In the genomic region with DNA sequence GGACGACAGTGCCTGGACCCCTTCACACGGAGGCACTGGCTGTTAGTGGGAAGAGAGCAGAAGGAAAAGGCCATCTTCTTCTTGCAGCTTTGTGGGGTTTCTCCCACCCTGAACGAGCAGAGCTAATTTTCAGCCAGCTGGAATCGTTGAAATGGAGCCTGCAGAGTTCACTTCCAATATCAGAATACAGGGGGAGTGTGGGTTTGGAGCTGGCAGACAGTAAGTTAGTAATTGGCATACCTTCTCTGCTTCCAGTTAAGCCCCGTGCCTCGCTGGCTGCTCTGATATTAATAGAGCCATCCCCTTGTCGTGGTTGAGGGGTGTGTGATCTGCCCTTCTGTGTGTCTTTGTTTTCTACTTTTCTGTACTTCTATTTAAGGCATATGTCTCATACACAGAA, we compare ENCODE assay signal across 38 mouse cellular contexts. TPM values are rescaled to one million over a fixed set of nuclear protein-coding genes. Genes with fewer than 3 reads are reported as not detected.
DNase-seq lines count a peak whose midpoint lies in the region; ATAC-seq and TF ChIP-seq lines count a peak whose summit lies in the region.
"Had no signal": no experiment of that assay in that cellular context is flagged by ENCODE, and none has a peak within 500 bp of the region (broad histone marks: within the 10 kb centered on the region; RNA-seq: fewer than 3 reads in every experiment).

No protein-coding gene starts in this region.

- H3K36me3 ChIP-seq in hindbrain, postnatal 0 days (ENCODE audit: insufficient read depth, low read length) = no peaks in the 10 kb centered on the region
- H3K36me3 ChIP-seq in hindbrain, embryonic 14.5 days (replicated peaks; ENCODE audit: control insufficient read depth, insufficient read depth) = no peaks in the 10 kb centered on the region
- H3K36me3 ChIP-seq in midbrain, postnatal 0 days (ENCODE audit: insufficient read depth, low read length) = no peaks in the 10 kb centered on the region
- no peaks in the 10 kb centered on the region for H3K36me3 ChIP-seq in midbrain, embryonic 11.5 days (ENCODE audit: control insufficient read depth, insufficient read depth, low read length)
- H3K36me3 ChIP-seq: hindbrain, embryonic 12.5 days; liver, embryonic 12.5 days; stomach, embryonic 15.5 days had no signal

- no peak for ATAC-seq in hindbrain, postnatal 0 days
- ATAC-seq in hindbrain, embryonic 14.5 days (ENCODE audit: low FRiP score) = no peak
- no peak for ATAC-seq in midbrain, postnatal 0 days (ENCODE audit: low FRiP score)
- ATAC-seq in midbrain, embryonic 11.5 days (ENCODE audit: low FRiP score) = no peak
- ATAC-seq: intestine, postnatal 0 days; liver, embryonic 12.5 days; liver, postnatal 0 days had no signal

- H3K27me3 ChIP-seq in hindbrain, postnatal 0 days (ENCODE audit: insufficient read depth, low read length) = no peaks in the 10 kb centered on the region
- no peaks in the 10 kb centered on the region for H3K27me3 ChIP-seq in hindbrain, embryonic 14.5 days (ENCODE audit: control insufficient read depth, insufficient read depth, low read length)
- no peaks in the 10 kb centered on the region for H3K27me3 ChIP-seq in midbrain, postnatal 0 days (ENCODE audit: insufficient read depth, low read length)
- no peaks in the 10 kb centered on the region; the same call in 1 of the 2 replicates for H3K27me3 ChIP-seq in midbrain, embryonic 11.5 days (ENCODE audit: control insufficient read depth, insufficient read depth, low read length)
- H3K27me3 ChIP-seq: CH12.LX; liver, embryonic 12.5 days; megakaryocyte, embryonic 14.5 days; stomach, embryonic 15.5 days had no signal

- no peak overlapping the region for H3K27ac ChIP-seq in hindbrain, postnatal 0 days
- no peak overlapping the region for H3K27ac ChIP-seq in hindbrain, embryonic 14.5 days
- H3K27ac ChIP-seq in midbrain, postnatal 0 days (ENCODE audit: low read depth, low read length) = no peak overlapping the region
- no peak overlapping the region for H3K27ac ChIP-seq in midbrain, embryonic 11.5 days (ENCODE audit: low read depth, low read length)
- H3K27ac ChIP-seq: hindbrain, embryonic 12.5 days; liver, embryonic 12.5 days; stomach, embryonic 15.5 days had no signal

- TF ChIP-seq CTCF in hindbrain, postnatal 0 days (IDR thresholded peaks at IDR 0.05; ENCODE audit: low read depth) = peak; percentile 16; the same call in 1 of the 2 replicates
- TF ChIP-seq CTCF in midbrain, postnatal 0 days (IDR thresholded peaks at IDR 0.05) = no peak

- WGBS in hindbrain, postnatal 0 days = 47% methylated on average over 7 of the region's 7 CpGs
- WGBS in hindbrain, embryonic 14.5 days = 70% methylated on average over 7 of the region's 7 CpGs
- 66% methylated on average over 7 of the region's 7 CpGs for WGBS in midbrain, postnatal 0 days
- 86% methylated on average over 7 of the region's 7 CpGs for WGBS in midbrain, embryonic 11.5 days

- H3K9me3 ChIP-seq in hindbrain, postnatal 0 days (ENCODE audit: low read length) = no peaks in the 10 kb centered on the region
- H3K9me3 ChIP-seq in hindbrain, embryonic 14.5 days (ENCODE audit: control insufficient read depth, low read length) = no peaks in the 10 kb centered on the region
- no peaks in the 10 kb centered on the region for H3K9me3 ChIP-seq in midbrain, postnatal 0 days (ENCODE audit: low read length)
- H3K9me3 ChIP-seq in midbrain, embryonic 11.5 days (ENCODE audit: control insufficient read depth, low read length) = no peaks in the 10 kb centered on the region
- H3K9me3 ChIP-seq: hindbrain, embryonic 12.5 days; liver, embryonic 12.5 days; stomach, embryonic 15.5 days had no signal

- DNase-seq in cerebellum, postnatal 10 days = peak; percentile 35 to 50
- no peak for DNase-seq in cerebellum, adult 18-20 months
- DNase-seq in hindbrain, postnatal 0 days (ENCODE audit: low spot score) = peak; percentile 14
- DNase-seq in hindbrain, embryonic 14.5 days (ENCODE audit: low spot score) = no peak
- peak; percentile 10 for DNase-seq in midbrain, postnatal 0 days (ENCODE audit: low spot score)
- no peak for DNase-seq in midbrain, embryonic 11.5 days (ENCODE audit: low spot score, missing footprints)
- DNase-seq in layer of hippocampus, postnatal 14 days (ENCODE audit: low spot score in 2 of 2) = peak; percentile 57 to 76
- no peak for DNase-seq in kidney, postnatal 4 days
- DNase-seq: adrenal gland, adult 8-10 months; cerebellum, adult 9-10 months; gastrocnemius, postnatal 14 days; heart, postnatal 36 days; kidney, postnatal 14 days; liver, postnatal 0 days; lung, postnatal 36 days; midbrain, embryonic 14.5 days; right cerebral cortex, postnatal 25 days had no signal

- no peak overlapping the region for H3K4me3 ChIP-seq in hindbrain, postnatal 0 days (ENCODE audit: low read length)
- H3K4me3 ChIP-seq in hindbrain, embryonic 14.5 days (replicated peaks; ENCODE audit: low read length) = no peak overlapping the region
- no peak overlapping the region for H3K4me3 ChIP-seq in midbrain, postnatal 0 days (ENCODE audit: low read depth, low read length)
- no peak overlapping the region for H3K4me3 ChIP-seq in midbrain, embryonic 11.5 days (ENCODE audit: low read depth, low read length)
- H3K4me3 ChIP-seq: erythroblast, embryonic 14.5 days; hindbrain, embryonic 12.5 days; liver, embryonic 12.5 days; stomach, embryonic 15.5 days had no signal

- H3K4me2 ChIP-seq in hindbrain, postnatal 0 days (ENCODE audit: low read depth, low read length) = no peak overlapping the region
- H3K4me2 ChIP-seq in hindbrain, embryonic 14.5 days (replicated peaks) = no peak overlapping the region
- H3K4me2 ChIP-seq in midbrain, postnatal 0 days (ENCODE audit: low read depth, low read length, poor library complexity, severe bottlenecking) = no peak overlapping the region
- no peak overlapping the region for H3K4me2 ChIP-seq in midbrain, embryonic 11.5 days
- H3K4me2 ChIP-seq: hindbrain, embryonic 12.5 days; liver, embryonic 12.5 days; stomach, embryonic 15.5 days had no signal

- H3K4me1 ChIP-seq in hindbrain, postnatal 0 days (ENCODE audit: insufficient read depth, low read length) = no peaks in the 10 kb centered on the region
- no peaks in the 10 kb centered on the region for H3K4me1 ChIP-seq in hindbrain, embryonic 14.5 days (replicated peaks; ENCODE audit: control insufficient read depth, insufficient read depth, low read length)
- no peaks in the 10 kb centered on the region for H3K4me1 ChIP-seq in midbrain, postnatal 0 days (ENCODE audit: insufficient read depth, low read length)
- H3K4me1 ChIP-seq in midbrain, embryonic 11.5 days (ENCODE audit: control insufficient read depth, insufficient read depth, low read length) = 0 out of 2 replicates have a peak, but pooled peaks cover 2% of the 10 kb centered on the region
- H3K4me1 ChIP-seq: hindbrain, embryonic 12.5 days; liver, embryonic 12.5 days; megakaryocyte, embryonic 14.5 days; stomach, embryonic 15.5 days had no signal

- no peak overlapping the region for H3K9ac ChIP-seq in hindbrain, postnatal 0 days (replicated peaks; ENCODE audit: low read length)
- H3K9ac ChIP-seq in hindbrain, embryonic 14.5 days = no peak overlapping the region
- H3K9ac ChIP-seq in midbrain, postnatal 0 days (replicated peaks; ENCODE audit: low read length, poor library complexity, severe bottlenecking) = no peak overlapping the region
- H3K9ac ChIP-seq in midbrain, embryonic 11.5 days (ENCODE audit: low read length) = no peak overlapping the region
- H3K9ac ChIP-seq: hindbrain, embryonic 12.5 days; liver, embryonic 12.5 days; liver, postnatal 0 days; stomach, embryonic 15.5 days had no signal

RNA-seq across cellular contexts. Expression of a gene that starts 9.4 kb away (rescaled TPM):
- not detected in 2 replicates for total RNA-seq in hindbrain, postnatal 0 days (2014; rRNA removed)
- polyA plus RNA-seq in hindbrain, postnatal 0 days (2015; fragmentation: Nextera tagmentation; extraction: Ambion mirVana) = 0.06 TPM in 1 of 2 replicates, not detected in the other
- polyA plus RNA-seq in hindbrain, embryonic 14.5 days (2014; fragmentation: Nextera tagmentation; extraction: Ambion mirVana) = not detected in 2 replicates
- total RNA-seq in midbrain, postnatal 0 days (2014; rRNA removed) = not detected in 2 replicates
- polyA plus RNA-seq in midbrain, postnatal 0 days (2015; fragmentation: Nextera tagmentation; extraction: Ambion mirVana) = not detected in 2 replicates
- polyA plus RNA-seq in midbrain, embryonic 11.5 days (2014; fragmentation: Nextera tagmentation; extraction: Ambion mirVana) = not detected in 2 replicates
- total RNA-seq in layer of hippocampus, postnatal 14 days (2021) = not detected
- total RNA-seq: adrenal gland, adult 8-10 months; adrenal gland, postnatal 4 days; CH12.LX; ES-E14; gastrocnemius, postnatal 14 days; granulocyte monocyte progenitor cell, adult 5-6 weeks; heart, postnatal 36 days; left cerebral cortex, adult 18-20 months; left cerebral cortex, postnatal 36 days; neutrophil, adult 5-6 weeks had no signal
- polyA plus RNA-seq: C2C12; cortical plate, adult 2 months; embryonic facial prominence, embryonic 14.5 days; erythroblast, embryonic 14.5 days; heart, embryonic 16.5 days; hindbrain, embryonic 12.5 days; intestine, postnatal 0 days; kidney, embryonic 14.5 days; limb, embryonic 14.5 days; liver, embryonic 12.5 days; liver, postnatal 0 days; lung, embryonic 16.5 days; midbrain, embryonic 14.5 days; neural tube, embryonic 11.5 days; stomach, embryonic 15.5 days had no signal

Comparison
In these comparisons a context has a peak if more than half of its experiments do, and no peak if none do; other contexts are left out.
1. DNase-seq: peak in cerebellum, postnatal 10 days (2 of 2), hindbrain, postnatal 0 days (single experiment), midbrain, postnatal 0 days (single experiment) and layer of hippocampus, postnatal 14 days (2 of 2); none in cerebellum, adult 18-20 months (0 of 2), hindbrain, embryonic 14.5 days (single experiment), midbrain, embryonic 11.5 days (single experiment) and kidney, postnatal 4 days (0 of 2).